Mouse (Mus musculus): ENCODE results near the gene Celf5. TPM values are rescaled to one million over a fixed set of nuclear protein-coding genes. Genes with fewer than 3 reads are reported as not detected.

Gene Celf5
- polyA plus RNA-seq, 1 experiment, result 1.0 TPM

- peaks cover 100% of the 10 kb centered on the region for H3K79me2 ChIP-seq (ENCODE audit: control insufficient read depth, insufficient read depth)
- TF ChIP-seq CTCF (IDR thresholded peaks at IDR 0.05; ENCODE audit: control insufficient read depth, insufficient read depth, insufficient read length) (peak; percentile 31), USF1 (IDR thresholded peaks at IDR 0.05; ENCODE audit: low read depth) (no peak), MAX (IDR thresholded peaks at IDR 0.05) (peak; percentile 100), MYOD1 (IDR thresholded peaks at IDR 0.05; ENCODE audit: control insufficient read depth, insufficient read length, low read depth) (peak; percentile 81), MYOG (IDR thresholded peaks at IDR 0.05; ENCODE audit: control insufficient read depth, extremely low read depth, insufficient read length) (no peak)
- H3K27me3 ChIP-seq (ENCODE audit: control insufficient read depth, insufficient read depth, insufficient read length), result no peaks in the 10 kb centered on the region
- H3ac ChIP-seq (ENCODE audit: control insufficient read depth, insufficient read length, low read depth), result no peak overlapping the region
- H3K79me3 ChIP-seq (ENCODE audit: low read depth), result peaks cover 85% of the 10 kb centered on the region
- H3K36me3 ChIP-seq (ENCODE audit: control insufficient read depth, insufficient read depth), result peaks cover 86% of the 10 kb centered on the region
- H3K4me3 ChIP-seq (ENCODE audit: insufficient read depth, poor library complexity, severe bottlenecking), result no peak overlapping the region
Observed at GRCm38 (mm10) chr10:81416581-81417226, 65.8 kb downstream of the Celf5 start.

GRCm38 (mm10) chr10:81415549-81416310 lies 66.8 kb downstream of the Celf5 start:
- Histone ChIP-seq H3K36me3 (ENCODE audit: control insufficient read depth, insufficient read depth) (peaks cover 86% of the 10 kb centered on the region), H3K79me2 (ENCODE audit: control insufficient read depth, insufficient read depth) (peaks cover 100% of the 10 kb centered on the region), H3ac (ENCODE audit: control insufficient read depth, insufficient read length, low read depth) (no peak overlapping the region), H3K27me3 (ENCODE audit: control insufficient read depth, insufficient read depth, insufficient read length) (no peaks in the 10 kb centered on the region), H3K79me3 (ENCODE audit: low read depth) (peaks cover 79% of the 10 kb centered on the region), H3K4me3 (ENCODE audit: insufficient read depth, poor library complexity, severe bottlenecking) (no peak overlapping the region)
- TF ChIP-seq MYOG (IDR thresholded peaks at IDR 0.05; ENCODE audit: control insufficient read depth, extremely low read depth, insufficient read length), result no peak
- no peak for TF ChIP-seq MYOD1 (IDR thresholded peaks at IDR 0.05; ENCODE audit: control insufficient read depth, insufficient read length, low read depth)
- TF ChIP-seq MAX (IDR thresholded peaks at IDR 0.05), result no peak
- no peak for TF ChIP-seq CEBPB (IDR thresholded peaks at IDR 0.05; ENCODE audit: low read depth)
- no peak for TF ChIP-seq FOSL1 (IDR thresholded peaks at IDR 0.05; ENCODE audit: insufficient read depth, low read length, poor library complexity, severe bottlenecking)
- TF ChIP-seq USF1 (IDR thresholded peaks at IDR 0.05; ENCODE audit: low read depth), result no peak
- TF ChIP-seq CTCF (IDR thresholded peaks at IDR 0.05; ENCODE audit: control insufficient read depth, insufficient read depth, insufficient read length), result no peak

- Histone ChIP-seq H3K27me3 (ENCODE audit: control insufficient read depth, insufficient read depth, insufficient read length) (no peaks in the 10 kb centered on the region), H3K79me2 (ENCODE audit: control insufficient read depth, insufficient read depth) (peaks cover 100% of the 10 kb centered on the region), H3K36me3 (ENCODE audit: control insufficient read depth, insufficient read depth) (peaks cover 86% of the 10 kb centered on the region), H3K4me3 (ENCODE audit: insufficient read depth, poor library complexity, severe bottlenecking) (no peak overlapping the region), H3K79me3 (ENCODE audit: low read depth) (peaks cover 77% of the 10 kb centered on the region), H3ac (ENCODE audit: control insufficient read depth, insufficient read length, low read depth) (no peak overlapping the region)
- TF ChIP-seq MAX (IDR thresholded peaks at IDR 0.05) (no peak), CEBPB (IDR thresholded peaks at IDR 0.05; ENCODE audit: low read depth) (no peak), FOSL1 (IDR thresholded peaks at IDR 0.05; ENCODE audit: insufficient read depth, low read length, poor library complexity, severe bottlenecking) (no peak), MYOD1 (IDR thresholded peaks at IDR 0.05; ENCODE audit: control insufficient read depth, insufficient read length, low read depth) (no peak), USF1 (IDR thresholded peaks at IDR 0.05; ENCODE audit: low read depth) (no peak), MYOG (IDR thresholded peaks at IDR 0.05; ENCODE audit: control insufficient read depth, extremely low read depth, insufficient read length) (no peak), CTCF (IDR thresholded peaks at IDR 0.05; ENCODE audit: control insufficient read depth, insufficient read depth, insufficient read length) (no peak)
Observed at GRCm38 (mm10) chr10:81415146-81415545, 67.4 kb downstream of the Celf5 start.

- Histone ChIP-seq H3K79me2 (ENCODE audit: control insufficient read depth, insufficient read depth) (peaks cover 100% of the 10 kb centered on the region), H3K36me3 (ENCODE audit: control insufficient read depth, insufficient read depth) (peaks cover 86% of the 10 kb centered on the region), H3ac (ENCODE audit: control insufficient read depth, insufficient read length, low read depth) (no peak overlapping the region), H3K27me3 (ENCODE audit: control insufficient read depth, insufficient read depth, insufficient read length) (no peaks in the 10 kb centered on the region), H3K79me3 (ENCODE audit: low read depth) (peaks cover 76% of the 10 kb centered on the region), H3K4me3 (ENCODE audit: insufficient read depth, poor library complexity, severe bottlenecking) (no peak overlapping the region)
- TF ChIP-seq CEBPB (IDR thresholded peaks at IDR 0.05; ENCODE audit: low read depth) (no peak), MYOG (IDR thresholded peaks at IDR 0.05; ENCODE audit: control insufficient read depth, extremely low read depth, insufficient read length) (no peak), USF1 (IDR thresholded peaks at IDR 0.05; ENCODE audit: low read depth) (no peak), MAX (IDR thresholded peaks at IDR 0.05) (no peak), CTCF (IDR thresholded peaks at IDR 0.05; ENCODE audit: control insufficient read depth, insufficient read depth, insufficient read length) (no peak), FOSL1 (IDR thresholded peaks at IDR 0.05; ENCODE audit: insufficient read depth, low read length, poor library complexity, severe bottlenecking) (no peak), MYOD1 (IDR thresholded peaks at IDR 0.05; ENCODE audit: control insufficient read depth, insufficient read length, low read depth) (no peak)
Observed at GRCm38 (mm10) chr10:81414682-81415081, 67.8 kb downstream of the Celf5 start.

DNA sequence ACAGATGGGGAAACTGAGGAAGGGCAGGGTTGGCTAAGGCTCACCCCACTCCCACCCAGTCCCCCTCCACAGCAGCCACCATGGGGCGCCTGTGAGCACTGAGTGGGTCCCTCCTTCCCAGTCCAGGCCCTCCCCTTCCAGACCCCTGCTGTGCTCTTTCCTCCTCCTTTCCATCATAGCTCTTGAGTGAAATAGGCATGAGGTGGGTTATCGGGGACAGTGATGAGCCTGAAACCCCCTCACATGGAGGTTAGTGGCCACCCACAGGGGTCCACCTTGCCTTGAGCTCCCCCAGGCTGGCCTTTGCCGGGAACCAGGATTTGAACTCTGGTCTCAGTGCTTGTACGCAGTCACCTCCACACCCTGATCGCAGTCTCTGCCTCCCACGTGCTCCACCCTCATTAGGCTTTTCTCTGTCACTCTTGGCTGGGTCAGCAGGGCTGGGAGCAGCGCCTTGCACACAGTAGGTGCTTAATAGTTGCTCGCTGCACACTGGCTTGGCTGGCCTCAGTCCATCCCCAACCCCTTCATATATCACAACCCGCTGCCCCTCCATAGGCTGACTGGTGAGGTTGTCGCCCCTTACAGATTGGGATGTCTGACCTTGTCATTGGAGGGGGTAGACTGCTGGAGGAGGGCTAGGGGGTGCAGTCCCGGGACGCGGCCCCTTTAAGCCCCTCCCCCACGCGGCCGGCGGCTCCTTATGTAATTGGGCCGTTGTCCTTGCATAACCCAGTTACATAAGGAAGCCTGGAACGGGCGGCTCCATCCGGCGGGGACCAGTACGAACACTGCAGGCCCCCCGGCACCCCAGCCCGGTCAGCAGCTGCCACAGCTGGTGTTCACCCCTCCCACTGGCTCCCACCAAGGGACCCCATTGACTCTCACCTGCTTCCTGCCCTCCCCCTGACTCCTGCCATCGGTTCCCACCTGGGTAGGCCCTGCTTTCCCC lies 68.9 kb downstream of the Celf5 start:
- Histone ChIP-seq H3K79me2 (ENCODE audit: control insufficient read depth, insufficient read depth) (peaks cover 93% of the 10 kb centered on the region), H3K27me3 (ENCODE audit: control insufficient read depth, insufficient read depth, insufficient read length) (no peaks in the 10 kb centered on the region), H3ac (ENCODE audit: control insufficient read depth, insufficient read length, low read depth) (no peak overlapping the region), H3K79me3 (ENCODE audit: low read depth) (peaks cover 65% of the 10 kb centered on the region), H3K36me3 (ENCODE audit: control insufficient read depth, insufficient read depth) (peaks cover 80% of the 10 kb centered on the region), H3K4me3 (ENCODE audit: insufficient read depth, poor library complexity, severe bottlenecking) (no peak overlapping the region)
- no peak for TF ChIP-seq MAX (IDR thresholded peaks at IDR 0.05)
- TF ChIP-seq CEBPB (IDR thresholded peaks at IDR 0.05; ENCODE audit: low read depth), result no peak
- no peak for TF ChIP-seq MYOG (IDR thresholded peaks at IDR 0.05; ENCODE audit: control insufficient read depth, extremely low read depth, insufficient read length)
- TF ChIP-seq USF1 (IDR thresholded peaks at IDR 0.05; ENCODE audit: low read depth), result no peak
- no peak for TF ChIP-seq MYOD1 (IDR thresholded peaks at IDR 0.05; ENCODE audit: control insufficient read depth, insufficient read length, low read depth)
- no peak for TF ChIP-seq CTCF (IDR thresholded peaks at IDR 0.05; ENCODE audit: control insufficient read depth, insufficient read depth, insufficient read length)
- no peak for TF ChIP-seq FOSL1 (IDR thresholded peaks at IDR 0.05; ENCODE audit: insufficient read depth, low read length, poor library complexity, severe bottlenecking)
